Mouse (Mus musculus): ENCODE measurements around the gene Olfr286. TPM values are rescaled to one million over a fixed set of nuclear protein-coding genes. Genes with fewer than 3 reads are reported as not detected.

Olfr286 gene
- polyA plus RNA-seq, 1 experiment from 2014 or later = not detected

- 67% methylated on average over 3 of the region's 3 CpGs for WGBS
- Histone ChIP-seq H3K9me3 (ENCODE audit: control insufficient read depth, low read length) (no peaks in the 10 kb centered on the region), H3K36me3 (ENCODE audit: control insufficient read depth, insufficient read depth, low read length) (no peaks in the 10 kb centered on the region), H3K27ac (ENCODE audit: low read depth, low read length) (no peak overlapping the region), H3K4me3 (ENCODE audit: low read depth, low read length) (no peak overlapping the region), H3K27me3 (replicated peaks; ENCODE audit: control insufficient read depth, insufficient read depth, low read length) (peaks cover 31% of the 10 kb centered on the region), H3K4me2 (no peak overlapping the region), H3K9ac (ENCODE audit: low read depth, low read length) (no peak overlapping the region), H3K4me1 (replicated peaks; ENCODE audit: control insufficient read depth, insufficient read depth, low read length) (no peaks in the 10 kb centered on the region)
- ATAC-seq (replicated peaks; ENCODE audit: low FRiP score) (no peak), DNase-seq (ENCODE audit: low spot score) (no peak)
Measured at GRCm38 (mm10) chr15:98177320-98177719, 56.9 kb downstream of the Olfr286 start.

Other genes starting within 250 kb of the Olfr286 start
- 6.5 and 7.0 TPM in 2 replicates for gene Col2a1, start 229.8 kb downstream of the Olfr286 start, polyA plus RNA-seq (2014; fragmentation: Nextera tagmentation; extraction: Ambion mirVana)
- gene Pfkm, start 141.9 kb downstream of the Olfr286 start, polyA plus RNA-seq (2014; fragmentation: Nextera tagmentation; extraction: Ambion mirVana) = 37.2 and 42.5 TPM in 2 replicates
- 37.9 and 38.6 TPM in 2 replicates for gene Senp1, start 140.7 kb downstream of the Olfr286 start, polyA plus RNA-seq (2014; fragmentation: Nextera tagmentation; extraction: Ambion mirVana)
- 37.2 and 42.5 TPM in 2 replicates for gene Asb8, start 68.8 kb downstream of the Olfr286 start, polyA plus RNA-seq (2014; fragmentation: Nextera tagmentation; extraction: Ambion mirVana)
- not detected in 2 replicates for gene Ccdc184, start 67.3 kb downstream of the Olfr286 start, polyA plus RNA-seq (2014; fragmentation: Nextera tagmentation; extraction: Ambion mirVana)
- not detected in 2 replicates for gene Olfr288, start 38.9 kb downstream of the Olfr286 start, polyA plus RNA-seq (2014; fragmentation: Nextera tagmentation; extraction: Ambion mirVana)
- gene Gm44579, start 13.5 kb downstream of the Olfr286 start, polyA plus RNA-seq (2014; fragmentation: Nextera tagmentation; extraction: Ambion mirVana) = not detected in 2 replicates
- gene Olfr287, start 13.4 kb downstream of the Olfr286 start, polyA plus RNA-seq (2014; fragmentation: Nextera tagmentation; extraction: Ambion mirVana) = not detected in 2 replicates
- not detected in 2 replicates for gene H1fnt, start 22.8 kb upstream of the Olfr286 start, polyA plus RNA-seq (2014; fragmentation: Nextera tagmentation; extraction: Ambion mirVana)
- 0.18 and 0.27 TPM in 2 replicates for gene Zfp641, start 61.7 kb upstream of the Olfr286 start, polyA plus RNA-seq (2014; fragmentation: Nextera tagmentation; extraction: Ambion mirVana)
- gene Olfr285, start 82.9 kb upstream of the Olfr286 start, polyA plus RNA-seq (2014; fragmentation: Nextera tagmentation; extraction: Ambion mirVana) = not detected in 2 replicates
- gene Olfr284, start 106.5 kb upstream of the Olfr286 start, polyA plus RNA-seq (2014; fragmentation: Nextera tagmentation; extraction: Ambion mirVana) = not detected in 2 replicates
- not detected in 2 replicates for gene Olfr283, start 146.5 kb upstream of the Olfr286 start, polyA plus RNA-seq (2014; fragmentation: Nextera tagmentation; extraction: Ambion mirVana)
- not detected in 2 replicates for gene Olfr282, start 196.8 kb upstream of the Olfr286 start, polyA plus RNA-seq (2014; fragmentation: Nextera tagmentation; extraction: Ambion mirVana)
- not detected in 2 replicates for gene Olfr281, start 218.1 kb upstream of the Olfr286 start, polyA plus RNA-seq (2014; fragmentation: Nextera tagmentation; extraction: Ambion mirVana)
- not detected in 2 replicates for gene OR5BS1P, start 235.4 kb upstream of the Olfr286 start, polyA plus RNA-seq (2014; fragmentation: Nextera tagmentation; extraction: Ambion mirVana)
- gene Lalba, start 248.3 kb upstream of the Olfr286 start, polyA plus RNA-seq (2014; fragmentation: Nextera tagmentation; extraction: Ambion mirVana) = not detected in 2 replicates

Data from liver, embryonic 11.5 days (tissue).